Mouse (Mus musculus) heart, adult 10 weeks (tissue): ENCODE measurements around the gene Vmn1r212. TPM values are rescaled to one million over a fixed set of nuclear protein-coding genes. Genes with fewer than 3 reads are reported as not detected.

ENCODE experiments used
- polyA plus RNA-seq: library from polyadenylated mRNA; stranded (reverse); fragments of 350-450 nt; fragmentation: Illumina TruSeq; extraction: RNeasy Lipid Tissue Mini Kit (QIAGEN cat#74804); gene quantifications from one replicate; pipeline ENCODE4 v1.2.3, GENCODE M21; 2014; ENCODE audit warnings: low read depth, low replicate concordance

Vmn1r212 gene
- polyA plus RNA-seq: not detected

DNA sequence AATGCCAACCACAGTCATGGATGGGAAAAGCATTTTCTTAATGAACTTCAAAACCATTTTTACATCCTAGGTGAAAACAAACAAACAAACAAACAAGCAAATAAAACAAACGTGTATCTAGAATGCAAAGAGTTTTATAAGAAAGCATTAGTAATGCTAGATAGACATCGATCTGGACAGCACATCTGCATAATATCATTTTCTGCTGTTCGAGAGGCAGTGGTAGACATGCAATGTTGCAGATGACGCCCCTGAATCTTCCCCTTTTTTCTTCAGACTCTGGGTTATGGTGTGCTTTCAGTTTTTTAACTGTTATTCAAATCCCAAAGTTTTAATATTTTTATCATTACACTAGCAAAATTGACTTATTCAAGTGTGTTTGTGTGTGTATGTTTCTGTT is at the start of gene Vmn1r212:
Gene Vmn1r212, minus strand, starts transcription at position 101 of the 400 bp plus-strand sequence.

GRCm38 (mm10) chr13:22857461-22857860 is 26.5 kb downstream of the Vmn1r212 start, which contains the start of gene Vmn1r211:
Vmn1r211 (minus strand) TSS chr13:22857561.

Other genes starting within 250 kb of the Vmn1r212 start
- gene Vmn1r207-ps, start 154.6 kb downstream of the Vmn1r212 start, polyA plus RNA-seq: not detected
- not detected for gene Vmn1r208, start 106.8 kb downstream of the Vmn1r212 start, polyA plus RNA-seq
- not detected for gene Vmn1r209, start 74.5 kb downstream of the Vmn1r212 start, polyA plus RNA-seq
- not detected for gene Vmn1r210, start 52.9 kb downstream of the Vmn1r212 start, polyA plus RNA-seq
- not detected for gene Vmn1r211, start 26.6 kb downstream of the Vmn1r212 start, polyA plus RNA-seq
- gene Vmn1r213, start 123.5 kb upstream of the Vmn1r212 start, polyA plus RNA-seq: not detected
- not detected for gene Vmn1r214, start 146.2 kb upstream of the Vmn1r212 start, polyA plus RNA-seq
- not detected for gene Vmn1r215, start 183.8 kb upstream of the Vmn1r212 start, polyA plus RNA-seq
- gene Vmn1r217, start 234.0 kb upstream of the Vmn1r212 start, polyA plus RNA-seq: not detected
- gene Vmn1r218, start 248.9 kb upstream of the Vmn1r212 start, polyA plus RNA-seq: not detected